Mouse (Mus musculus) CH12.LX (cell line): ENCODE results near the gene S100a13. TPM values are rescaled to one million over a fixed set of nuclear protein-coding genes. Genes with fewer than 3 reads are reported as not detected.

Experiments
- DNase-seq: peaks from one replicate; pipeline ENCODE4 v3.0.0-alpha.2; 2013; ENCODE audit errors: extremely low read depth
- H3K27ac ChIP-seq: 2 replicates; pipeline ENCODE4 v1.5.1; 2012; ENCODE audit warnings: low read depth, mild to moderate bottlenecking, control low read depth, moderate library complexity; ENCODE audit not compliant: insufficient read depth
- H3K27me3 ChIP-seq: replicated peaks from 2 replicates; pipeline ENCODE3; 2012; ENCODE audit warnings: inconsistent platforms
- H3K36me3 ChIP-seq, 2 experiments: replicated peaks in 1 of 2; 2 replicates each; pipeline versions ENCODE3 to v1.6.1; 2012; ENCODE audit warnings: inconsistent platforms in 1 of 2, low read length in 1 of 2, mild to moderate bottlenecking in 1 of 2, mixed read lengths in 1 of 2, moderate library complexity in 1 of 2; ENCODE audit not compliant: control insufficient read depth in 1 of 2, insufficient read depth in 1 of 2
- H3K4me1 ChIP-seq, 2 experiments: 2 replicates each; pipeline ENCODE4 v1.6.1; 2012; ENCODE audit warnings: inconsistent platforms in 1 of 2, moderate library complexity in 1 of 2; ENCODE audit not compliant: insufficient read depth in 2 of 2, control insufficient read depth in 1 of 2
- H3K4me2 ChIP-seq: 2 replicates; pipeline ENCODE4 v1.6.1; 2012; ENCODE audit warnings: low read depth, mild to moderate bottlenecking, control low read depth; ENCODE audit not compliant: poor library complexity, insufficient read depth, severe bottlenecking
- H3K4me3 ChIP-seq, 3 experiments: fragments of 150-350 bp in 1 of 3; sonication (generic) in 1 of 3; replicated peaks in 1 of 3; 2 replicates each; pipeline versions ENCODE3 to v1.5.1; 2011 to 2012; ENCODE audit warnings: low read depth in 2 of 3, low read length in 2 of 3, mild to moderate bottlenecking in 2 of 3, moderate library complexity in 2 of 3, control low read depth in 1 of 3, improper control_type of control experiment in 1 of 3, inconsistent platforms in 1 of 3, mixed read lengths in 1 of 3; ENCODE audit not compliant: poor library complexity in 1 of 3
- H3K79me2 ChIP-seq: replicated peaks from 2 replicates; pipeline ENCODE4 v1.6.1; 2012; ENCODE audit warnings: mild to moderate bottlenecking, moderate library complexity; ENCODE audit not compliant: control insufficient read depth, poor library complexity, insufficient read depth, severe bottlenecking; ENCODE audit errors: extremely low read depth
- H3K9ac ChIP-seq: 2 replicates; pipeline ENCODE4 v1.6.1; 2012; ENCODE audit warnings: low read depth, mild to moderate bottlenecking, control low read depth, moderate library complexity; ENCODE audit not compliant: insufficient read depth
- H3K9me3 ChIP-seq: replicated peaks from 2 replicates; pipeline ENCODE3; 2012; ENCODE audit warnings: low read length, inconsistent platforms, mixed read lengths
- CHD2 ChIP-seq: IDR thresholded peaks from 2 replicates; pipeline ENCODE4 v1.6.1; 2011; ENCODE audit warnings: low read length, improper control_type of control experiment
- E2F4 ChIP-seq: IDR thresholded peaks from 2 replicates; pipeline ENCODE4 v1.6.1; 2011; ENCODE audit warnings: low read depth, low read length, improper control_type of control experiment; ENCODE audit not compliant: insufficient replicate concordance
- ELF1 ChIP-seq: IDR thresholded peaks from 2 replicates; pipeline ENCODE4 v1.6.1; 2014; ENCODE audit warnings: low read depth, mild to moderate bottlenecking, inconsistent platforms, low read length, improper control_type of control experiment
- EP300 ChIP-seq: IDR thresholded peaks from 2 replicates; pipeline ENCODE4 v1.6.1; 2011; ENCODE audit warnings: low read length, improper control_type of control experiment
- HCFC1 ChIP-seq: IDR thresholded peaks from 2 replicates; pipeline ENCODE4 v1.6.1; 2012; ENCODE audit warnings: low read depth, mild to moderate bottlenecking, inconsistent platforms, low read length, improper control_type of control experiment
- JUND ChIP-seq: conservative IDR thresholded peaks from 2 replicates; pipeline ENCODE4 v1.6.1; 2011; ENCODE audit warnings: low read depth, low read length, improper control_type of control experiment
- KAT2A ChIP-seq: IDR thresholded peaks from 2 replicates; pipeline ENCODE4 v1.6.1; 2012; ENCODE audit warnings: low read length, improper control_type of control experiment, inconsistent platforms; ENCODE audit not compliant: insufficient replicate concordance
- MAFK ChIP-seq: IDR thresholded peaks from 2 replicates; pipeline ENCODE4 v1.6.1; 2011; ENCODE audit warnings: low read length, improper control_type of control experiment; ENCODE audit not compliant: insufficient replicate concordance
- MYC ChIP-seq: IDR thresholded peaks from 2 replicates; pipeline ENCODE4 v1.6.1; 2011; ENCODE audit warnings: low read depth, mild to moderate bottlenecking, improper control_type of control experiment, low read length
- NELFE ChIP-seq: IDR thresholded peaks from 2 replicates; pipeline ENCODE4 v1.6.1; 2011; ENCODE audit warnings: low read depth, low read length, improper control_type of control experiment
- NRF1 ChIP-seq: IDR thresholded peaks from 2 replicates; pipeline ENCODE4 v1.6.1; 2014; ENCODE audit warnings: low read depth, mild to moderate bottlenecking, inconsistent platforms, low read length, improper control_type of control experiment, moderate library complexity
- PAX5 ChIP-seq: IDR thresholded peaks from 2 replicates; pipeline ENCODE4 v1.6.1; 2012; ENCODE audit warnings: low read length, inconsistent platforms, mixed read lengths
- POLR2A ChIP-seq: IDR thresholded peaks from 2 replicates; pipeline ENCODE4 v1.6.1; 2011; ENCODE audit warnings: low read depth, mild to moderate bottlenecking, improper control_type of control experiment, low read length
- POLR2AphosphoS2 ChIP-seq: IDR thresholded peaks from 2 replicates; pipeline ENCODE4 v1.6.1; 2011; ENCODE audit warnings: low read depth, low read length, improper control_type of control experiment
- RAD21 ChIP-seq: IDR thresholded peaks from 2 replicates; pipeline ENCODE4 v1.6.1; 2011; ENCODE audit warnings: low read depth, mild to moderate bottlenecking, low read length, improper control_type of control experiment, moderate library complexity
- SMC3 ChIP-seq: IDR thresholded peaks from 2 replicates; pipeline ENCODE4 v1.6.1; 2011; ENCODE audit warnings: low read depth, low read length, improper control_type of control experiment
- TBP ChIP-seq: conservative IDR thresholded peaks from 2 replicates; pipeline ENCODE4 v1.6.1; 2011; ENCODE audit warnings: low read depth, low read length, improper control_type of control experiment
- TCF12 ChIP-seq: IDR thresholded peaks from 2 replicates; pipeline ENCODE4 v1.6.1; 2014; ENCODE audit warnings: low read depth, mild to moderate bottlenecking, inconsistent platforms, low read length, improper control_type of control experiment
- USF1 ChIP-seq: IDR thresholded peaks from 2 replicates; pipeline ENCODE4 v1.6.1; 2014; ENCODE audit warnings: low read depth, mild to moderate bottlenecking, inconsistent platforms, low read length, improper control_type of control experiment
- USF2 ChIP-seq: conservative IDR thresholded peaks from 2 replicates; pipeline ENCODE4 v1.6.1; 2011; ENCODE audit warnings: low read depth, low read length, improper control_type of control experiment
- ZKSCAN1 ChIP-seq: IDR thresholded peaks from 2 replicates; pipeline ENCODE4 v1.6.1; 2012; ENCODE audit warnings: low read depth, inconsistent platforms, low read length, improper control_type of control experiment, borderline replicate concordance
- ZMIZ1 ChIP-seq: IDR thresholded peaks from 2 replicates; pipeline ENCODE4 v1.6.1; 2012; ENCODE audit warnings: low read depth, mild to moderate bottlenecking, inconsistent platforms, low read length, improper control_type of control experiment
- ZNF384 ChIP-seq: IDR thresholded peaks from 2 replicates; pipeline ENCODE4 v1.6.1; 2012; ENCODE audit warnings: low read depth, low read length, improper control_type of control experiment, inconsistent platforms
- dilution Hi-C: fragments of 300-500 bp; cut with MboI; formaldehyde crosslinking; loops from 2 replicates; pipeline ENCODE4 v1.14.3; 2020; ENCODE audit warnings: low sequenced_read_pairs; ENCODE audit not compliant: extremely low pct_unique_long_range_greater_than_20kb, extremely low pct_ligation_motif_present
- in situ Hi-C: fragments of 300-500 bp; cut with MboI; formaldehyde crosslinking; loops from 3 replicates; pipeline ENCODE4 v1.14.3; 2019; ENCODE audit warnings: low sequenced_read_pairs, low pct_ligation_motif_present, low pct_unique_long_range_greater_than_20kb, mixed read lengths
- polyA plus RNA-seq: library from polyadenylated mRNA; unstranded; fragments of >175 nt; gene quantifications from 2 replicates; pipeline ENCODE4 v1.2.1, GENCODE M21; 2012; ENCODE audit warnings: low read depth; ENCODE audit not compliant: insufficient read length
- total RNA-seq, 2 experiments: library from RNA; depleted of rRNA; stranded (reverse); fragments of 300-350 nt in 1 of 2; fragments of >200 nt in 1 of 2; gene quantifications; 2 replicates each; pipeline ENCODE4 v1.2.3; 2012 to 2014

Gene S100a13
- total and polyA plus RNA-seq, 3 experiments: 19.3 to 41.6 (median 35.5) TPM

DNA sequence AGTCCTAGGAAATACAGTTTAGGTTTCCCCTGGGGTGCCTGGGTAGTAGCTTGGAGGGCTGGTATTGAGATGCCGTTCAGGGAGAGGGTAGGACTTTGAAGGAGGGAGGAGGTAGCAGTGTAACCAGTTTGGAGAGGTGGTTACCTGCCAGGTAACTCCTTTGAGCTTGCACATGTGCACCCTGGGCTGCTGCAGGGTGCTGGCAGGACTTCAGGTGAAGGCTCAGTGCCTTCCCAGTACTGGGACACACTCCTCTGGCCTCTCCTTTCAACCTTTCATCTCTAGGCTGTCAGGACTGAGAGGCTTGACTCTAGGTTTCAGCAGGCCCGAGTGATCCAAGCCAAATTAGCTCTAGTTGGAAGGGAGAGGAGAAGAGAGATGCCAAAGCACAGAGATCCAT is 11.8 kb downstream of the S100a13 start:
- TF ChIP-seq HCFC1 (no peak), E2F4 (no peak), ZNF384 (no peak), TCF12 (no peak), POLR2A (no peak), ELF1 (no peak), CHD2 (no peak), ZKSCAN1 (no peak), NELFE (no peak), POLR2AphosphoS2 (no peak), KAT2A (no peak), SMC3 (no peak), TBP (no peak), MYC (no peak), USF1 (no peak), MAFK (no peak), JUND (no peak)
- Histone ChIP-seq H3K9ac (no peak overlapping the region), H3K4me2 (no peak overlapping the region), H3K27me3 (peaks cover 4% of the 10 kb centered on the region), H3K9me3 (no peaks in the 10 kb centered on the region), H3K79me2 (no peaks in the 10 kb centered on the region), H3K4me1 (peaks cover 0 to 4% of the 10 kb centered on the region in 2 experiments; a peak in 1 of 4 replicates), H3K27ac (no peak overlapping the region), H3K4me3 (no peak overlapping the region), H3K36me3 (peaks cover 2 to 14% of the 10 kb centered on the region in 2 experiments)
- no peak for DNase-seq
- in situ Hi-C loops: no loop called here
- dilution Hi-C loops: no loop called here

DNA sequence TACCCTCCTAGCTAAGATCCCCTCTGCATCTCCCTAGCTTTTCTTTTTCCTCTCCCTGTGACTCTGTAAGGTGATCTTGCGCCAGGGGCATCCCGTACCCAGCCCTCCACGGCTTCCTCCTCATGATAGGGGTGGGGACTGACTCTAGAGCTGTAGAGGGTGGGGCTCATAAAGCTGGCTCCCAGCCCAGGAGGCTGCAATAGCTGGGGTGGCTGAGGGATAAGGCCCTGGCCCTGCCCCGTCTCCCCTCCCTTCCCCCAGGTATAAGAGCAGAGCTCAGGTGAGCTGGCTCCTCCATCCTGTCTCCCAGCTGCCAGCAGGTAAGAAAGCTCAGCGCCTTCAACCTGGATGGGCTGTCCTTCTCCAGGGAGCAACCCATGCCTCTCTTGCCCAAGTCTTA is 12.3 kb downstream of the S100a13 start, which contains the start of gene S100a14:
TSS of gene S100a14 (plus strand) at position 277 of the 400 bp plus-strand sequence.
- H3K9me3 ChIP-seq: no peaks in the 10 kb centered on the region
- peaks cover 0 to 4% of the 10 kb centered on the region in 2 experiments; a peak in 1 of 4 replicates for H3K4me1 ChIP-seq
- H3K36me3 ChIP-seq: peaks cover 2 to 14% of the 10 kb centered on the region in 2 experiments
- no peak within 1 kb of the TSS for H3K9ac ChIP-seq
- dilution Hi-C loops: no loop called here
- H3K27ac ChIP-seq: no peak within 1 kb of the TSS
- TF ChIP-seq USF2 (no peak), PAX5 (no peak), HCFC1 (no peak), NRF1 (no peak), NELFE (no peak), RAD21 (no peak), USF1 (no peak), CHD2 (no peak), JUND (no peak), ELF1 (no peak), EP300 (no peak), KAT2A (no peak), ZMIZ1 (no peak), MYC (no peak)
- H3K27me3 ChIP-seq: peaks cover 4% of the 10 kb centered on the region
- no peaks in the 10 kb centered on the region for H3K79me2 ChIP-seq
- in situ Hi-C loops: no loop called here
- H3K4me2 ChIP-seq: no peak within 1 kb of the TSS
- no peak for DNase-seq
- no peak within 1 kb of the TSS for H3K4me3 ChIP-seq
